Mouse (Mus musculus) kidney, postnatal 0 days (tissue): Measurements from ENCODE around the gene Sorcs2. TPM values are rescaled to one million over a fixed set of nuclear protein-coding genes. Genes with fewer than 3 reads are reported as not detected.
A peak's percentile ranks its signal among the peaks of the same experiment; 100 is the strongest.

Experiments
- ATAC-seq: fragments of 200-750 bp; cut with Nextera tagmentation; replicated peaks from 2 replicates; pipeline ENCODE4 v1.8.0; 2017; ENCODE audit warnings: low read depth, moderate number of reproducible peaks, moderate TSS enrichment, moderate library complexity; ENCODE audit not compliant: low FRiP score
- DNase-seq: peaks from one replicate; pipeline ENCODE4 v3.0.0-alpha.2; 2016; ENCODE audit warnings: low spot score
- H3K27ac ChIP-seq: fragments of 300-500 bp; sonication (generic); 2 replicates; pipeline ENCODE4 v1.5.1; 2014; ENCODE audit warnings: mild to moderate bottlenecking
- H3K27me3 ChIP-seq: fragments of 300-500 bp; sonication (generic); 2 replicates; pipeline ENCODE4 v1.6.1; 2014; ENCODE audit warnings: low read length, mixed read lengths; ENCODE audit not compliant: insufficient read depth
- H3K36me3 ChIP-seq: fragments of 300-500 bp; sonication (generic); 2 replicates; pipeline ENCODE4 v1.6.1; 2014; ENCODE audit warnings: low read length, mixed read lengths; ENCODE audit not compliant: insufficient read depth
- H3K4me1 ChIP-seq: fragments of 300-500 bp; sonication (generic); replicated peaks from 2 replicates; pipeline ENCODE4 v1.6.1; 2014; ENCODE audit warnings: antibody characterized with exemption, low read length, mixed read lengths; ENCODE audit not compliant: insufficient read depth
- H3K4me2 ChIP-seq: fragments of 300-500 bp; sonication (generic); 2 replicates; pipeline ENCODE4 v1.6.1; 2014; ENCODE audit warnings: mild to moderate bottlenecking, low read length, moderate library complexity, mixed read lengths
- H3K4me3 ChIP-seq: fragments of 300-500 bp; sonication (generic); replicated peaks from 2 replicates; pipeline ENCODE4 v1.5.1; 2014; ENCODE audit warnings: low read depth, low read length
- H3K9ac ChIP-seq: fragments of 300-500 bp; sonication (generic); 2 replicates; pipeline ENCODE4 v1.6.1; 2014; ENCODE audit warnings: low read depth, low read length
- H3K9me3 ChIP-seq: fragments of 300-500 bp; sonication (generic); replicated peaks from 2 replicates; pipeline ENCODE4 v1.6.1; 2016; ENCODE audit warnings: low read length, inconsistent platforms, mixed read lengths
- CTCF ChIP-seq: IDR thresholded peaks from 2 replicates; pipeline ENCODE4 v1.5.1; 2016; ENCODE audit warnings: antibody characterized with exemption, low read depth, mild to moderate bottlenecking, moderate library complexity
- WGBS: fragments of 180-500 bp; shearing (Covaris S2); extraction: QIAGEN DNeasy Blood & Tissue Kit; methylation state at CpG from one replicate; pipeline ENCODE4 v1.1.7; 2014; 5-methylcytosine and 5-hydroxymethylcytosine counted together
- polyA plus RNA-seq: library from polyadenylated mRNA; unstranded; fragments of >200 nt; fragmentation: Nextera tagmentation; extraction: Ambion mirVana; gene quantifications from 2 replicates; pipeline ENCODE4 v1.2.1, GENCODE M21; 2015

Sorcs2 gene
- polyA plus RNA-seq, 1 experiment from 2014 or later = 5.1 TPM

DNA sequence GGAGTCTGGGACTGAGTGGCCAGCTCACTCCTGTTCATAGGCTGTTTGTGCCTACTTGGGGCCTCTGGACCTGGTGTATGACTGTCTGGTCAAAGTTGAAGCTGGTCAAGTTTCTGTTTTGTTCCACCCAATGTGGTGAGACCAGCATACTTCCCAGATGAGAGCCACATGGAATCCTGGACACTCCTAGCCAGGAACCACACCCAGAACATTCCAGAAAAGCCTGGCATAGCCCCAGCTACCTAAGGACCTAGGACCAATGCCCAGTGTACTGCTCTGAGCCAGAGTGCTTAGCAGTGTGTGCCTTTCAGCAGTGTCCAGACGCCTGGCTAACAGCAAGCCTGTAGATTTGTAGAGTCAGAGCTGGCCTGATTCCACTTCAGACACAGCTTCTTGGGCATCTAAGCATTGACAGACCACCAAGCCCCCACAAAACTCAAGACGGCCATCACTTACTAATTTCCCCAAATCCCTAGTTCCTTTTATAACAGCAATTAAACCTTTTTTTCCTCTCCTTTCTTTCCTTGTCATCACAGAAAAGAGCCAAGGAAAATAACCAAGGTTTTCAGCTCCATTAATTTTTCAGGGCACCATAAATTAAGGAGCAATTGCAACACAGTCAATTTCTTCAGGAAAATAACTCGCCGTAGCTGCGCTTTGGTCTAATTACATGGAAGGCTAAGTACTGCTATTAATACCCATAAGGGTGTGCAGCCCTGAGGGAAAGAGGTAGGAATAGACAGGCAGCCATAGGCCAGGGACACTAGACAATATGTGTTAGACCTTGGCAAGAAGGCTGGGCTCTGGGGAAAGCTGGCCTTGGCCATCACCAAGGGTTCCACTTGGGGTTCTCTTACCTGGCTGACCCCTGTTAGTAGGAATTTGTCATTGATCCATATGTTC, 322.5 kb downstream of the Sorcs2 start:
- WGBS = 31% methylated on average over 5 of the region's 5 CpGs
- Histone ChIP-seq H3K36me3 (no peaks in the 10 kb centered on the region), H3K4me3 (no peak overlapping the region), H3K27me3 (no peaks in the 10 kb centered on the region), H3K4me2 (no peak overlapping the region), H3K9ac (no peak overlapping the region), H3K4me1 (no peaks in the 10 kb centered on the region; the same call in 1 of the 2 replicates), H3K9me3 (no peaks in the 10 kb centered on the region), H3K27ac (no peak overlapping the region)
- ATAC-seq = no peak
- peak; percentile 64 for DNase-seq
- TF ChIP-seq CTCF = no peak

DNA sequence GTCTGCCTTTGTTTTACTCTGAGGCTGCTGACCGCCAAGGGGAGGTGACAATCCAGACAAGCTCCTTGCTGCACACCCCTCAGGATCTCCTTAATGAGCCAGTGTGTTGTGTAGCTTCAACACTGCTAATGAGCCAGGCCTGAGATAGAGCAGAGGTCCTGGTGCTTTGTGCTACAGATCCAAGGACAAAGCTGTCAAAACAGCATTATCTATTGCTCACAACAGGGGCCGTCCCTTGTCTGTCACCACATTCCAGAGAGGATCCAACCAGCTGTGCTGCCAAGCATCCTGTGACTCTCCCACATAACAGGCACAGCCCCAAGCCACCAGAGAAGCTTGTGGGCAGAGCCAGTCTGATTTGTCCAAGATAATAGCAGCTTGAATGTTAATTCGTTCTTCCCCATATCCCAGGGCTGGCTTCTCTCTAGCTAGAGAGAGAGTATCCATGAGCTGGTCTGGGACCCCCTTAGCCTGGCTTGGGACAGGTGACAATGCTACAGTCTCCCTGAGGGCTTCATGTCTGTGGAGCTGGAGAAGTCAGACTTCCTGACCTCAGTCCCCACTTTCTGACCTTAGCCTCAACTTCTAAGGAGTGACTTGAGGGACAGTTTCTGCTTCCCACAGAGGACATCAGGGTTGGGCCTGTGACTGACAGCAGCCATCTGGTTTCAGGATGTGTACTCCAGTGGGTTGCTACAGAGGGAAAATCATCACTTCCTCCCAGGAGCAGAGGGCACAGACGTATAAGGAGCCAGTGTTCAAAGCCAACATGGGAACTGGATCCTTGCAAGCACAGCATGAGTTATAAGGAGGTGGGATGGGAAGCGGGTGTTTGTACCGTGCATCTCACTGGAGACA, 328.2 kb downstream of the Sorcs2 start:
- ATAC-seq (peak; percentile 50; the same call in 1 of the 2 replicates), DNase-seq (peak; percentile 38)
- no peak for TF ChIP-seq CTCF
- no peak overlapping the region for H3K4me2 ChIP-seq
- H3K27ac ChIP-seq = no peak overlapping the region
- no peaks in the 10 kb centered on the region for H3K9me3 ChIP-seq
- H3K36me3 ChIP-seq = no peaks in the 10 kb centered on the region
- no peak overlapping the region for H3K4me3 ChIP-seq
- no peak overlapping the region for H3K9ac ChIP-seq
- 57% methylated on average over 6 of the region's 6 CpGs for WGBS
- no peaks in the 10 kb centered on the region; the same call in 1 of the 2 replicates for H3K27me3 ChIP-seq
- H3K4me1 ChIP-seq = 0 out of 2 replicates have a peak, but pooled peaks cover 3% of the 10 kb centered on the region

DNA sequence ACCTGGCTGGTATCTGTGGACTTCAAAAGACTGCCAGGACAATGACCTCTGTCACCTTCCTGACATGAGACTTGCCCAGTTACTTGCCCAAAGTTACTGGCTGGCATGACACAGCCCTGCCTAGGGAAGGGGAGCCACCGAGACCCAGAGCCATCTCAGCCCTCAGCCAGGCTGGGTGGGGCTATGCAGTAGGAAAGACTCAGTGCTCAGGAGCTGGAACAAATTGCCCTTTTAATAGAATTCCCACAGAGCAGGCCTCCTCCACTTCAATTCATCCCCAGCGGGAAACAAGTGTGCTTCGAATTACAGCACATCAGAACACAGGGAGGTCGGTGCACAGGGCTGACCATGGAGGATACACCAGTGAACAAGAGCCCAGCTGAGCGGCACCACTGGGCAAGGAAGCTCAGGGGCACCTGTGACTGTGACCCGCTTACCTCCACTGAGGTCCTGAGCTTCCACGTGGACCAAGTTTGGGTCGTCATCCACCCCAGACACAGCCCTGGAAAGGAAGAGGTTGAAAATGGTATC, 330.2 kb downstream of the Sorcs2 start:
- ATAC-seq = no peak

DNA sequence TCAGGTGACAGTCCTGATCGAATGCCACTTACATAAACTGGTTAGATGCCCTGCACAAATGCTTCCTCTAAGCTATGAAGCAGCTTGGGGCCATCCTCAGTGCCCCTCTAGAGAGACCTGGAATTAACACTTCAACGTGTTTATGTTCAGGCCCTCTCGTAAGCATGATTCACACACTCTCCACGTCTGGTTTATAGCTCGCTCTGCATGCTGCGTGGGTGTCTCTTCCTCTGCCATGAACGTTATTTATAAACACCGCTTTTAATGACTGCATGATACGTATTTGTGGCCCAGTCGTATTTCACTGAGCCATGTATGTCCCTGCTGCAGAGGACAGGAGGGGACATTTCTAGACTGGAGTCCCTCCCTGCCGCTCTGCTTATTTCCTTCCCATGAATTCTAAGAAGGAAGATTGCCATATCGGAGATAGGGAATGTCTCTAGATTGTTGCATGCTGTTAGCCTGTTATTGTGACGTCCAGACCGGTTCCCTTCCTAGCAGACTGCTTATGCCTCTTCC, 340.1 kb downstream of the Sorcs2 start:
- H3K4me2 ChIP-seq = no peak overlapping the region
- H3K27me3 ChIP-seq = 0 out of 2 replicates have a peak, but pooled peaks cover 1% of the 10 kb centered on the region
- H3K9ac ChIP-seq = no peak overlapping the region
- no peaks in the 10 kb centered on the region for H3K4me1 ChIP-seq
- ATAC-seq (no peak), DNase-seq (peak; percentile 61)
- no peaks in the 10 kb centered on the region for H3K9me3 ChIP-seq
- H3K4me3 ChIP-seq = no peak overlapping the region
- TF ChIP-seq CTCF = no peak
- no peak overlapping the region for H3K27ac ChIP-seq
- no peaks in the 10 kb centered on the region for H3K36me3 ChIP-seq
- WGBS = 47% methylated on average over 14 of the region's 14 CpGs

More for the DNA sequence above, 330.2 kb downstream of the Sorcs2 start:
- Histone ChIP-seq H3K36me3 (no peaks in the 10 kb centered on the region), H3K9ac (no peak overlapping the region), H3K4me2 (no peak overlapping the region), H3K4me3 (no peak overlapping the region), H3K9me3 (no peaks in the 10 kb centered on the region), H3K27ac (no peak overlapping the region), H3K4me1 (0 out of 2 replicates have a peak, but pooled peaks cover 3% of the 10 kb centered on the region), H3K27me3 (peaks cover 9% of the 10 kb centered on the region)
- DNase-seq = peak; percentile 72
- 26% methylated on average over 8 of the region's 8 CpGs for WGBS
- TF ChIP-seq CTCF = no peak

DNA sequence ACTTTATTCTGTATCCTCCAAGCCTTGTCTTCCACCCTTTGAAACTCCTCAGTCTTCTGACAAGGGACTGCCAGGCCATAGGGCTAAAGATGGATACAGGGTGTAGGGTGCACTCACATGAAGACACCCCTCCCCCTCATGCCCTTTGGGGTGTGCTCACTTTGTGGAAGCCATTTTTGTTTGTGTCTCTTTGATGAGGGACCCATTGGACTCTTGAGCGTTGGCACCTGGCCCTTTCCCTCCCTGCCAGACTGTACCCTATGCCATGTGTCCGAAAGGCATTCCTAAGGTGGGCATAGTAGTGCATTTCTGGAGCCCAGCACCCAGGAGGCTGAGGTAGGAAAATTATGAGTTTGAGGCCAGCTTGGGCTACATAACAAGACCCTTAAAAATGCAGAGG, 341.0 kb downstream of the Sorcs2 start:
- no peak overlapping the region for H3K4me2 ChIP-seq
- 95% methylated on average over 2 of the region's 2 CpGs for WGBS
- no peaks in the 10 kb centered on the region for H3K27me3 ChIP-seq
- ATAC-seq = no peak
- H3K4me3 ChIP-seq = no peak overlapping the region
- H3K36me3 ChIP-seq = no peaks in the 10 kb centered on the region
- no peak overlapping the region for H3K9ac ChIP-seq
- no peak overlapping the region for H3K27ac ChIP-seq
- H3K9me3 ChIP-seq = no peaks in the 10 kb centered on the region
- no peaks in the 10 kb centered on the region for H3K4me1 ChIP-seq
- DNase-seq = no peak
- no peak for TF ChIP-seq CTCF

DNA sequence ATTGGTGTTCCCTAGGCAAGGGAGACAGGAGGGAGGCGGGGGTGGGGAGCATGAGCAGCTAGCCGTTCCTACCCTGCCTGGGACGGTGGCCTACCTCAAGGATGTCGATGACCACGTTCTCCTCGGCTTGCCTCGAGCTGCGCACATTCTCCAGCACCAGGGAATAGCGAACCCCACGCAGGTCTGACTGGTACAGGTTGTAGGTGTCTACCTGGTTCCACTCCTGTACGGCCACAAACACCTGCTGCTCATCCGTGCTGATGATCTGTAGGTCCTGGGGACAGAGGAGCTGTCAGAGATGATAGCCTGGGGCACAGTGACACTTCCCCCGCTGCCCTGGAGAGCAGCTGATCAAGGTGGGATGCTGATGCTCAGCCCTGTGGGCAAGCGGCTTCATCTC, 342.1 kb downstream of the Sorcs2 start:
- no peak for ATAC-seq
- H3K9ac ChIP-seq = no peak overlapping the region
- no peaks in the 10 kb centered on the region for H3K27me3 ChIP-seq
- DNase-seq = no peak
- H3K27ac ChIP-seq = no peak overlapping the region
- H3K4me1 ChIP-seq = no peaks in the 10 kb centered on the region
- no peak overlapping the region for H3K4me2 ChIP-seq
- no peaks in the 10 kb centered on the region for H3K36me3 ChIP-seq
- 90% methylated on average over 14 of the region's 14 CpGs for WGBS
- H3K9me3 ChIP-seq = no peaks in the 10 kb centered on the region
- TF ChIP-seq CTCF = no peak
- H3K4me3 ChIP-seq = no peak overlapping the region
